ENCODE assay signal across 10 mouse cellular contexts in the genomic region with DNA sequence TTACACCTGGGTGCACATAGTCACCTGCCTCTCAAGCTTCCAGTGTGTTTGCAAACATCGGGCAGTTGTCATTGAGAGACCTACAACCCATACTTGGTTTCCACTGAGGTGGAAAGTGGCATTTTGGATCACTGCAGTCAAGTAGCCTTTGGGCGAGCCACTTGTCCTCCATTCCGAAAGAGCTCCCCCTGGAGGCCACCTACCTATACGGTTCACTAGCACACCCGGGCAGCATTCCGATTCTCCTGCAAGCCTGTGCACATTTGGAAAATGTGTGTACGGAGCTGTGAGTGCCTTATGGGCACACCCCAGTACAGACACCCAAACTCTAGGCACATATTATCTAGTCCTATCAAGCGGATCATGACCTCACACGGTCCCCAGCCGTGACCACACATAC. TPM values are rescaled to one million over a fixed set of nuclear protein-coding genes. Genes with fewer than 3 reads are reported as not detected.
DNase-seq lines count a peak whose midpoint lies in the region; ATAC-seq and TF ChIP-seq lines count a peak whose summit lies in the region.
"Had no signal": no experiment of that assay in that cellular context is flagged by ENCODE, and none has a peak within 500 bp of the region (broad histone marks: within the 10 kb centered on the region; RNA-seq: fewer than 3 reads in every experiment).

No protein-coding gene starts in this region.

- WGBS in lung, embryonic 14.5 days = 34% methylated on average over 10 of the region's 10 CpGs
- WGBS in liver, embryonic 14.5 days (ENCODE audit: insufficient replicate concordance) = 38% methylated on average over 10 of the region's 10 CpGs

- DNase-seq in cerebellum, postnatal 25 days = peak; percentile 35 to 62
- DNase-seq in cerebellum, adult 9-10 months = no peak
- peak; percentile 15 for DNase-seq in lung, embryonic 14.5 days
- no peak for DNase-seq in lung, postnatal 10 days
- DNase-seq in adrenal gland, postnatal 25 days = peak; percentile 24
- DNase-seq in liver, embryonic 14.5 days (ENCODE audit: low read depth in 3 of 3, low spot score in 3 of 3) = peak in 1 of 3 experiments; percentile 30
- no peak for DNase-seq in gastrocnemius, postnatal 14 days
- no peak for DNase-seq in right cerebral cortex, postnatal 36 days (ENCODE audit: low spot score in 2 of 2)
- DNase-seq: gastrocnemius, postnatal 36 days had no signal

- H3K36me3 ChIP-seq in lung, embryonic 14.5 days (ENCODE audit: insufficient read depth) = no peaks in the 10 kb centered on the region
- no peaks in the 10 kb centered on the region for H3K36me3 ChIP-seq in liver, embryonic 14.5 days (replicated peaks; ENCODE audit: control insufficient read depth, insufficient read depth, low read depth)

- H3K4me2 ChIP-seq in lung, embryonic 14.5 days = no peak overlapping the region
- no peak overlapping the region for H3K4me2 ChIP-seq in liver, embryonic 14.5 days (ENCODE audit: low read depth)
- H3K4me2 ChIP-seq: midbrain, embryonic 15.5 days had no signal

- H3K27ac ChIP-seq in lung, embryonic 14.5 days (ENCODE audit: low read depth) = no peak overlapping the region
- H3K27ac ChIP-seq in liver, embryonic 14.5 days = no peak overlapping the region
- H3K27ac ChIP-seq: midbrain, embryonic 15.5 days had no signal

- no peaks in the 10 kb centered on the region for H3K4me1 ChIP-seq in lung, embryonic 14.5 days (ENCODE audit: insufficient read depth)
- H3K4me1 ChIP-seq in liver, embryonic 14.5 days (replicated peaks; ENCODE audit: control insufficient read depth in 2 of 2, insufficient read depth in 2 of 2, low read length in 1 of 2) = no peaks in the 10 kb centered on the region
- H3K4me1 ChIP-seq: midbrain, embryonic 15.5 days had no signal

- H3K4me3 ChIP-seq in lung, embryonic 14.5 days (ENCODE audit: low read depth, low read length) = no peak overlapping the region
- H3K4me3 ChIP-seq in liver, embryonic 14.5 days (ENCODE audit: insufficient read depth in 1 of 2, low read depth in 2 of 2, low read length in 2 of 2) = no peak overlapping the region
- H3K4me3 ChIP-seq: midbrain, embryonic 15.5 days had no signal

- H3K27me3 ChIP-seq in lung, embryonic 14.5 days (ENCODE audit: insufficient read depth, low read length) = no peaks in the 10 kb centered on the region
- H3K27me3 ChIP-seq in liver, embryonic 14.5 days (ENCODE audit: control insufficient read depth, insufficient read depth, low read length) = no peaks in the 10 kb centered on the region
- H3K27me3 ChIP-seq: midbrain, embryonic 15.5 days had no signal

- no peak for ATAC-seq in lung, embryonic 14.5 days (ENCODE audit: insufficient read depth)
- ATAC-seq in liver, embryonic 14.5 days (ENCODE audit: insufficient read depth) = peak; percentile 40; the same call in 1 of the 2 replicates
- ATAC-seq: midbrain, embryonic 15.5 days had no signal

- TF ChIP-seq CTCF in lung, embryonic 14.5 days (IDR thresholded peaks at IDR 0.05; ENCODE audit: low read depth) = peak; percentile 32
- peak; percentile 84 for TF ChIP-seq CTCF in liver, embryonic 14.5 days (IDR thresholded peaks at IDR 0.05; ENCODE audit: low read depth)

- intact Hi-C loops in gastrocnemius, postnatal 14 days (cut with DNase I; ENCODE audit: low total_unique reads) = no loop called here

- H3K9me3 ChIP-seq in lung, embryonic 14.5 days (ENCODE audit: low read depth, low read length) = no peaks in the 10 kb centered on the region
- H3K9me3 ChIP-seq in liver, embryonic 14.5 days (ENCODE audit: control insufficient read depth, low read length) = no peaks in the 10 kb centered on the region
- H3K9me3 ChIP-seq: midbrain, embryonic 15.5 days had no signal

- TF ChIP-seq EP300 in liver, embryonic 14.5 days (IDR thresholded peaks at IDR 0.05; ENCODE audit: low read depth) = no peak

- H3K9ac ChIP-seq in lung, embryonic 14.5 days = no peak overlapping the region
- H3K9ac ChIP-seq in liver, embryonic 14.5 days (replicated peaks) = no peak overlapping the region
- H3K9ac ChIP-seq: midbrain, embryonic 15.5 days had no signal

RNA-seq across cellular contexts. Expression of a gene that starts 38.4 kb away (rescaled TPM):
- polyA plus RNA-seq in lung, embryonic 14.5 days (2014; fragmentation: Nextera tagmentation; extraction: Ambion mirVana) = 0.18 TPM in 2 replicates
- 0.85 and 1.8 TPM in 2 replicates for total RNA-seq in adrenal gland, postnatal 25 days (2021)
- polyA plus RNA-seq in liver, embryonic 14.5 days (2012; rRNA removed) = 0.04 TPM in 1 of 2 replicates, not detected in the other
- polyA plus RNA-seq in liver, embryonic 14.5 days (2014; fragmentation: Nextera tagmentation; extraction: Ambion mirVana) = not detected in 2 replicates
- under 1 TPM; 0.10 to 0.13 TPM for total RNA-seq in gastrocnemius, postnatal 14 days (2021)

Comparison
In these comparisons a context has a peak if more than half of its experiments do, and no peak if none do; other contexts are left out.
1. DNase-seq: peak in cerebellum, postnatal 25 days (2 of 2), lung, embryonic 14.5 days (single experiment) and adrenal gland, postnatal 25 days (single experiment); none in cerebellum, adult 9-10 months (single experiment), lung, postnatal 10 days (single experiment), gastrocnemius, postnatal 14 days (single experiment) and right cerebral cortex, postnatal 36 days (0 of 2).